Mouse (Mus musculus): ENCODE measurements at regions not wholly inside any gene's neighbourhood (a gene's known extent, or its start where the extent isn't known, plus 50 kb on each side); places are given as distances from the start of the nearest gene placed in this dataset.

- 82% methylated on average over 22 of the region's 22 CpGs for WGBS
- H3K27ac ChIP-seq (replicated peaks): no peak overlapping the region
- H3K36me3 ChIP-seq (ENCODE audit: control insufficient read depth, insufficient read depth, low read length): no peaks in the 10 kb centered on the region
- no peak overlapping the region for H3K4me2 ChIP-seq (replicated peaks; ENCODE audit: low read depth)
- H3K4me3 ChIP-seq (ENCODE audit: low read depth, low read length): no peak overlapping the region
- ATAC-seq (ENCODE audit: low FRiP score, low TSS enrichment) (no peak), DNase-seq (ENCODE audit: low spot score) (no peak)
- H3K4me1 ChIP-seq (replicated peaks; ENCODE audit: control insufficient read depth, insufficient read depth): no peaks in the 10 kb centered on the region
- TF ChIP-seq CTCF (IDR thresholded peaks at IDR 0.05; ENCODE audit: low read depth): no peak
- no peak for TF ChIP-seq EP300 (optimal IDR thresholded peaks at IDR 0.05)
- no peak overlapping the region for H3K9ac ChIP-seq (ENCODE audit: low read length)
- no peaks in the 10 kb centered on the region for H3K27me3 ChIP-seq (ENCODE audit: control insufficient read depth, insufficient read depth, low read length)
- H3K9me3 ChIP-seq (ENCODE audit: control insufficient read depth, low read length): no peaks in the 10 kb centered on the region
Observed at GRCm38 (mm10) chr11:24255201-24256060, 177.6 kb downstream of the Bcl11a start.

- Histone ChIP-seq H3K36me3 (ENCODE audit: control insufficient read depth, insufficient read depth, low read length) (no peaks in the 10 kb centered on the region), H3K4me3 (ENCODE audit: low read depth, low read length) (no peak overlapping the region), H3K9ac (ENCODE audit: low read length) (no peak overlapping the region), H3K4me2 (replicated peaks; ENCODE audit: low read depth) (no peak overlapping the region), H3K9me3 (ENCODE audit: control insufficient read depth, low read length) (no peaks in the 10 kb centered on the region), H3K27ac (replicated peaks) (no peak overlapping the region), H3K27me3 (ENCODE audit: control insufficient read depth, insufficient read depth, low read length) (no peaks in the 10 kb centered on the region), H3K4me1 (replicated peaks; ENCODE audit: control insufficient read depth, insufficient read depth) (no peaks in the 10 kb centered on the region)
- TF ChIP-seq CTCF (IDR thresholded peaks at IDR 0.05; ENCODE audit: low read depth): peak; percentile 52
- no peak for TF ChIP-seq EP300 (optimal IDR thresholded peaks at IDR 0.05)
- no peak for DNase-seq (ENCODE audit: low spot score)
- no peak for ATAC-seq (ENCODE audit: low FRiP score, low TSS enrichment)
Observed at GRCm38 (mm10) chr11:24257741-24258140, 179.9 kb downstream of the Bcl11a start.

GRCm38 (mm10) chr11:24258340-24258739 lies 180.5 kb downstream of the Bcl11a start:
- no peak for TF ChIP-seq EP300 (optimal IDR thresholded peaks at IDR 0.05)
- TF ChIP-seq CTCF (IDR thresholded peaks at IDR 0.05; ENCODE audit: low read depth): no peak
- ATAC-seq (ENCODE audit: low FRiP score, low TSS enrichment) (no peak), DNase-seq (ENCODE audit: low spot score) (no peak)
- Histone ChIP-seq H3K4me2 (replicated peaks; ENCODE audit: low read depth) (no peak overlapping the region), H3K27ac (replicated peaks) (no peak overlapping the region), H3K27me3 (ENCODE audit: control insufficient read depth, insufficient read depth, low read length) (no peaks in the 10 kb centered on the region), H3K9me3 (ENCODE audit: control insufficient read depth, low read length) (no peaks in the 10 kb centered on the region), H3K9ac (ENCODE audit: low read length) (no peak overlapping the region), H3K4me1 (replicated peaks; ENCODE audit: control insufficient read depth, insufficient read depth) (no peaks in the 10 kb centered on the region), H3K4me3 (ENCODE audit: low read depth, low read length) (no peak overlapping the region), H3K36me3 (ENCODE audit: control insufficient read depth, insufficient read depth, low read length) (no peaks in the 10 kb centered on the region)
- 85% methylated on average over 6 of the region's 6 CpGs for WGBS

DNA sequence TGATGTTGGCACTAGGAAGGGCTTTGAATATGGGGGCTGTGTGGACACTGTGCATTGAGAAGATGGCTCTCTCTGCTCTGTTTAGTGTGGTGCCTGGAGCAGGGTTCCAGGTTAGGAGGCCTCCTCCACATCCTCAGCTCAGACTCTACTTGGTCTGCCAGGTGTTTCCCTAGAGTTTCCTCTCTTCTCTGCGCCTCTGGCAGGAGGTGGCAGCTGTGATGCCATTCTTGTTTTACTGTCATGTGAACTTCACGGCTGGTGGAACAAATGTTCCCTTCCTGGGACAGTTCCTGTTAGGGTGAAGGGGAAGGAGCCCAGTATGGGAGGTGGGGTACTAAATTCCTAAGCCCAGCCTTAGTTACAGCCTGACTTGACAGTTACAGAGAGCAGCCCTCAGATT lies 181.8 kb downstream of the Bcl11a start:
- ATAC-seq (ENCODE audit: low FRiP score, low TSS enrichment) (no peak), DNase-seq (ENCODE audit: low spot score) (no peak)
- 66% methylated on average over 2 of the region's 2 CpGs for WGBS
- Histone ChIP-seq H3K9ac (ENCODE audit: low read length) (no peak overlapping the region), H3K27me3 (ENCODE audit: control insufficient read depth, insufficient read depth, low read length) (no peaks in the 10 kb centered on the region), H3K27ac (replicated peaks) (no peak overlapping the region), H3K4me3 (ENCODE audit: low read depth, low read length) (no peak overlapping the region), H3K4me2 (replicated peaks; ENCODE audit: low read depth) (no peak overlapping the region), H3K36me3 (ENCODE audit: control insufficient read depth, insufficient read depth, low read length) (no peaks in the 10 kb centered on the region), H3K9me3 (ENCODE audit: control insufficient read depth, low read length) (no peaks in the 10 kb centered on the region), H3K4me1 (replicated peaks; ENCODE audit: control insufficient read depth, insufficient read depth) (no peaks in the 10 kb centered on the region)
- no peak for TF ChIP-seq CTCF (IDR thresholded peaks at IDR 0.05; ENCODE audit: low read depth)
- no peak for TF ChIP-seq EP300 (optimal IDR thresholded peaks at IDR 0.05)

GRCm38 (mm10) chr11:24269046-24269445 lies 191.2 kb downstream of the Bcl11a start:
- DNase-seq (ENCODE audit: low spot score) (no peak), ATAC-seq (ENCODE audit: low FRiP score, low TSS enrichment) (no peak)
- Histone ChIP-seq H3K4me2 (replicated peaks; ENCODE audit: low read depth) (no peak overlapping the region), H3K4me1 (replicated peaks; ENCODE audit: control insufficient read depth, insufficient read depth) (no peaks in the 10 kb centered on the region), H3K9ac (ENCODE audit: low read length) (no peak overlapping the region), H3K4me3 (ENCODE audit: low read depth, low read length) (no peak overlapping the region), H3K36me3 (ENCODE audit: control insufficient read depth, insufficient read depth, low read length) (no peaks in the 10 kb centered on the region), H3K27me3 (ENCODE audit: control insufficient read depth, insufficient read depth, low read length) (no peaks in the 10 kb centered on the region), H3K27ac (replicated peaks) (no peak overlapping the region), H3K9me3 (ENCODE audit: control insufficient read depth, low read length) (no peaks in the 10 kb centered on the region)
- no peak for TF ChIP-seq CTCF (IDR thresholded peaks at IDR 0.05; ENCODE audit: low read depth)
- TF ChIP-seq EP300 (optimal IDR thresholded peaks at IDR 0.05): no peak
- 73% methylated on average over 2 of the region's 2 CpGs for WGBS

- 63% methylated on average over 5 of the region's 5 CpGs for WGBS
- H3K4me3 ChIP-seq (ENCODE audit: low read depth, low read length): no peak overlapping the region
- TF ChIP-seq CTCF (IDR thresholded peaks at IDR 0.05; ENCODE audit: low read depth) (no peak), EP300 (optimal IDR thresholded peaks at IDR 0.05) (no peak)
Observed at GRCm38 (mm10) chr11:24281628-24282027, 203.8 kb downstream of the Bcl11a start.

More at GRCm38 (mm10) chr11:24281628-24282027, 203.8 kb downstream of the Bcl11a start:
- no peak overlapping the region for H3K4me2 ChIP-seq (replicated peaks; ENCODE audit: low read depth)
- H3K27ac ChIP-seq (replicated peaks): no peak overlapping the region
- no peaks in the 10 kb centered on the region for H3K4me1 ChIP-seq (replicated peaks; ENCODE audit: control insufficient read depth, insufficient read depth)
- no peaks in the 10 kb centered on the region for H3K27me3 ChIP-seq (ENCODE audit: control insufficient read depth, insufficient read depth, low read length)
- no peaks in the 10 kb centered on the region for H3K9me3 ChIP-seq (ENCODE audit: control insufficient read depth, low read length)
- ATAC-seq (ENCODE audit: low FRiP score, low TSS enrichment) (no peak), DNase-seq (ENCODE audit: low spot score) (no peak)
- no peak overlapping the region for H3K9ac ChIP-seq (ENCODE audit: low read length)
- H3K36me3 ChIP-seq (ENCODE audit: control insufficient read depth, insufficient read depth, low read length): no peaks in the 10 kb centered on the region

Measured in stomach, postnatal 0 days (tissue).